Mouse (Mus musculus): Measurements from ENCODE around the gene Ghdc. TPM values are rescaled to one million over a fixed set of nuclear protein-coding genes. Genes with fewer than 3 reads are reported as not detected.

Gene Ghdc
- polyA plus RNA-seq, 1 experiment from 2014 or later, result 8.4 TPM

DNA sequence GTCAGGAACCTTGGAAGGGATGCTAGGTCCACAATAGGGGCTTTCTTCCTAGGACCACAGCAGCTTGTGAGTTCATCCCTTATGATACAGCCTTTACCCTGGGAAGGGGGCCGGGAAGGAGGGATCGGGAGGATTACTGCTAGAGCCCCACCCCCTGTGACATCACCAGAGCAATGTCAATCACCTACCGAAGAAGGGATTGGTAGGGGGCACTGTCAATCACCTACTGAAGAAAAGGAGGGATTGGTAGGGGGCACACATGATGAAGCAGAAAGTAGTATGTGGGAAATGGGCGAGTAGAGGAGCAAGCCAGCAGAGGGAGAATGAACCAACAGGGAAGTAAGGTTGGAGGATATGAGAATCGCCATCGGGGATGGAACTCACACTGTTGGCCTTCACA lies 14.3 kb downstream of the Ghdc start:
- H3K4me1 ChIP-seq (replicated peaks), result peaks cover 25% of the 10 kb centered on the region
- peaks cover 17% of the 10 kb centered on the region for H3K36me3 ChIP-seq
- H3K4me3 ChIP-seq, result no peak overlapping the region
- no peaks in the 10 kb centered on the region for H3K27me3 ChIP-seq
- H3K4me2 ChIP-seq, result no peak overlapping the region
- H3K9ac ChIP-seq, result no peak overlapping the region
- H3K27ac ChIP-seq (replicated peaks), result no peak overlapping the region
- WGBS, result 70% methylated on average over 6 of the region's 6 CpGs
- no peak for ATAC-seq (ENCODE audit: low FRiP score, low read depth)
- no peaks in the 10 kb centered on the region for H3K9me3 ChIP-seq

DNA sequence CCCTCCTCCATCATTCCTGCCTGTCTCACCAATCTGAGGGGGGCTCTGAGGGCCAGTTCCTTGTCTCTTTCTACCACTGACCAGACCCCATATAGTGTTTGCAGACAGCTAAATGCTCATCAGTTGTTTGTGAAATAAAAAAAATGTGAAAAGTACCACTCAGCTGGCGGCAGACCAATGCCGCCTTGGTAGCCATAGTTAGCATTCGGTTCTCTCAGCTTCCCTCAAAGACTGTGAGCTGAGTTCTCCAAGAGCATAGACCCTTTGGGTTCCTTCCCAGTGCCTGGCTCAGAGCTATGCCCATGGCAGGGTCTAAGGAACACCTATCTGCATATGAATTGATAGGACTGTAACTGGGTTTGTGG lies 16.1 kb downstream of the Ghdc start:
- H3K4me2 ChIP-seq, result no peak overlapping the region
- H3K4me3 ChIP-seq, result no peak overlapping the region
- H3K9ac ChIP-seq, result no peak overlapping the region
- 93% methylated on average over 3 of the region's 3 CpGs for WGBS
- no peak for ATAC-seq (ENCODE audit: low FRiP score, low read depth)
- peaks cover 13% of the 10 kb centered on the region; the same call in 1 of the 2 replicates for H3K4me1 ChIP-seq (replicated peaks)
- H3K36me3 ChIP-seq, result peaks cover 25% of the 10 kb centered on the region
- H3K9me3 ChIP-seq, result no peaks in the 10 kb centered on the region
- H3K27ac ChIP-seq (replicated peaks), result no peak overlapping the region
- no peaks in the 10 kb centered on the region for H3K27me3 ChIP-seq

DNA sequence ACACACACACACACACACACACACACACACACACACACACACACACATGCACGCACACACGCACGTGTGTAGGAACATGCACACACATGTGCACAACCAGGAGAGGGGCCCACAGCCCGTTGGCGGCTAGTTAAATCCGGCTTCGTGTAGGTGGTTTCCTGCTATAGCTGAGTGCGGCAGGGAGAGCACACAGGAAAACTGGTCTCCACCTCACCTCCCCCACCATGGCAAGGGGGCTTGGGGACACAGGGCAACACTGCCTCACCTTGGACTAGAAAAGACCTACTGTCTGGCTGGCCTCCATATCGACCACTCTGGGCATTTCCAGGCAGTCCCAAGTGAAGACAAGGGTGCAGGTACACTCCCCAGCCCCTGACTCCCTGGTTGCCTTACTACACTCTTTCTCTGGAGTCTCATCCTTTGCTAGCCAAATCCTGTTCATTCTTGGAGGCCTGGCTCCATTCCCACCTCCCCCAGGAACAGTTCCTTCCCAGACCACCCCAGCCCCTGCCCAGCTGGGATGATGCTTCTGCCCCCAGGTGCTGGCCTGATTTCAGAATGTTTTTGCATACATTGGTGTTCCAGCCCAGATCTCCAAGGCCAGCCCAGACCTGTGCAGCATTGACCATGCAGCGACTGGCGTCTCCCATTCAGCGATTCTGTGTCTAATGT lies 16.6 kb downstream of the Ghdc start:
- Histone ChIP-seq H3K27ac (replicated peaks) (no peak overlapping the region), H3K4me1 (replicated peaks) (peaks cover 7% of the 10 kb centered on the region; the same call in 1 of the 2 replicates), H3K9me3 (no peaks in the 10 kb centered on the region), H3K9ac (no peak overlapping the region), H3K4me2 (no peak overlapping the region), H3K4me3 (no peak overlapping the region), H3K36me3 (peaks cover 25% of the 10 kb centered on the region), H3K27me3 (no peaks in the 10 kb centered on the region)
- WGBS, result 85% methylated on average over 12 of the region's 12 CpGs
- no peak for ATAC-seq (ENCODE audit: low FRiP score, low read depth)

DNA sequence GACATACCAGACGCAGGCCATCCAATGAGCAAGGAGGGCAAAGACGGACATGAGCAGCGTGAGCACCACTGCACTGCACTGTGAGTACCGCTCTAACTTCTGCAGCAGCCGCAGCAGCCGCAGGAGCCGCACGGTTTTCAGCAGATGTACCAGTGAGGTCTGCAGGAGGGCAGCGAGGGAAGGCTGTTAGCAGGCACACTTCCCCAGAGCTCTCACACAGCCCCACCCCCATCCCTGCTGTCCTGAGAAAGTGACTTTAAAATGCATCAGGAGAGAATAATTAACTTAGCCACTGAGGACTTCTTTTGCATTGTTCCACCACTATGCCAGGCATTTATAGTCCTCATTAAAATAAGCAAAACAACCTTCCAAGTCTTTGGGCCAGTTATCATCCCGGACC lies 18.5 kb downstream of the Ghdc start:
- no peak overlapping the region for H3K4me2 ChIP-seq
- H3K4me3 ChIP-seq, result no peak overlapping the region
- ATAC-seq (ENCODE audit: low FRiP score, low read depth), result no peak
- no peak overlapping the region for H3K9ac ChIP-seq
- H3K27ac ChIP-seq (replicated peaks), result no peak overlapping the region
- no peaks in the 10 kb centered on the region for H3K4me1 ChIP-seq (replicated peaks)
- no peaks in the 10 kb centered on the region for H3K9me3 ChIP-seq
- H3K36me3 ChIP-seq, result peaks cover 25% of the 10 kb centered on the region
- no peaks in the 10 kb centered on the region for H3K27me3 ChIP-seq
- WGBS, result 33% methylated on average over 10 of the region's 10 CpGs

DNA sequence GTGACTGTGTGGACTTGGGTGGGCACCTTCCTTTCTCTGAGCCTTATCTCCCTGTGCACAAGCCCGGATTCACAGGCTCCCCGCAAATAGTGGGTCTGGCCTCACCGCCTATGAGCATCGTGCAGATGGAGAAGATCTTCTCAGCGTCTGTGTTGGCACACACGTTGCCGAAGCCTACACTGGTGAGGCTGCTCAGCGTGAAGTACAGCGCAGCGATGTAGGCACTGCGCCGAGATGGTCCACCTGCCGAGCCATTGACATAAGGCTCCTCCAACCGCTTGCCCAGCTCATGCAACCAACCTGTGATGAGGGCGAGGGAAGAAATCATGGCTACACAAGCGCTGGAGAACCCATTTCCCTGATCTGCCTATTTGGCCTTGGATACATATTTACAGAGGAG lies 20.6 kb downstream of the Ghdc start:
- no peak for ATAC-seq (ENCODE audit: low FRiP score, low read depth)
- Histone ChIP-seq H3K4me3 (no peak overlapping the region), H3K9me3 (no peaks in the 10 kb centered on the region), H3K27ac (replicated peaks) (no peak overlapping the region), H3K27me3 (no peaks in the 10 kb centered on the region), H3K36me3 (peaks cover 25% of the 10 kb centered on the region), H3K9ac (no peak overlapping the region), H3K4me1 (replicated peaks) (no peaks in the 10 kb centered on the region), H3K4me2 (no peak overlapping the region)
- WGBS, result 91% methylated on average over 16 of the region's 16 CpGs

DNA sequence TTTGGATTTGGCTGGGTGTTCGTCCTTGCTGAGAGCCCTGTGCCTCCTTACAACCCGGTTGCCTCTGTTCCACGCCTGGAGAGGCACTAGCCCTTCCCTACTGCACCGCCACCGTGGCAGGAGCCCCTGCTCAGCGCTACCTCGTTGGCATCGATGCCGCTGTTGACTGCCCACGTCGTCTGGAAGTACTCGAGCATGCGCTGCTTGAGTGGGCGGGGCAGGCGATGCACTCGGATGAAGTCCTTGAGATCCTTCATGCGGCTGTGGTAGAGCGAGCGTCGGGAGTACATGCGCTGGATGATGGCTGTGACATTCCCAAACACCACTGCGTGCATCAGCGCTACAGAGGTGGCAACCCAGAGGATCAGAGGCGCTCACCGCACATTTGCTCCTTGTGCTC lies 21.3 kb downstream of the Ghdc start:
- Histone ChIP-seq H3K27ac (replicated peaks) (no peak overlapping the region), H3K36me3 (peaks cover 18% of the 10 kb centered on the region), H3K4me1 (replicated peaks) (no peaks in the 10 kb centered on the region), H3K27me3 (no peaks in the 10 kb centered on the region), H3K9me3 (no peaks in the 10 kb centered on the region), H3K9ac (no peak overlapping the region), H3K4me2 (no peak overlapping the region), H3K4me3 (no peak overlapping the region)
- 55% methylated on average over 25 of the region's 25 CpGs for WGBS
- no peak for ATAC-seq (ENCODE audit: low FRiP score, low read depth)

DNA sequence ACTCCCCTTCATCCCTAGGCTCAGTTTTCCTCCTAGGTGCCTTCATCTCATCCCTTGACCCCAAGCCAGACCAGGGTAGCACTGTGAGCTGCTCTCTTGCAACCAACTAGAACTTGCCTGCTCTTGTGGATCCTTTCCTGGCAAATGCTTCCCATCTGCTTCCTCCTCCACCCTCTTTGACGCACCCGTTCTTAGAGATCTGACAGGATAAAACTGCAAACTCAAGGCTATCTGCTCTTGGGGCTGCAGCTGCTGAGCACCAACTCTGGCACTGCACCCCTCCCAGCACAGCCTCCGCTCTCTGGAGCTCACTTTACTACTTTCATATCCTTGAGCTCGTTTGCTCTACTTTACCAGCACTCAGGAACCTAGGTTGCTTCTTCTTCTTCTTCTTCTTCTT lies 22.1 kb downstream of the Ghdc start:
- Histone ChIP-seq H3K9me3 (no peaks in the 10 kb centered on the region), H3K4me2 (no peak overlapping the region), H3K36me3 (peaks cover 16% of the 10 kb centered on the region), H3K27ac (replicated peaks) (no peak overlapping the region), H3K4me1 (replicated peaks) (no peaks in the 10 kb centered on the region), H3K27me3 (no peaks in the 10 kb centered on the region), H3K4me3 (no peak overlapping the region), H3K9ac (no peak overlapping the region)
- ATAC-seq (ENCODE audit: low FRiP score, low read depth), result no peak
- WGBS, result 84% methylated on average over 4 of the region's 4 CpGs

DNA sequence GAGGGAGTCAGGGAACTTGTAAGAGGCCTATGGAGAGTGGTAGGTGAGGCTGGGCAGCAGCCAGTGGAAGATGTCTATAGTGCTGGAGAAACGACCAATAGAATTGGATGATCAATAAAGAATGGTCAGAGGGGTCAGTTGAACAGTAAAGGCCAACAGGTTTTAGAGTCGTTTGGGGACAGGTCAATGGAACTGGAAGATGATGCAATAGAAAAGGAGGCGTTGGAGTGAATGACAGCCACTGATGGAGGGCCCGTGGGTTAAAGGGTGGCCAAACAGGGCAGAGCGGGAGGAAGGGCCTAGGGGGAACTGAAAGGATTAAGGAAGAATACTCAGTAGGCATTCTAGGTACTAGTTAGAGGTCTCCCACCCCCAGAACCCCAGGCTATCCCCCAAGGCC lies 23.6 kb downstream of the Ghdc start:
- no peak for ATAC-seq (ENCODE audit: low FRiP score, low read depth)
- H3K36me3 ChIP-seq, result peaks cover 15% of the 10 kb centered on the region
- no peaks in the 10 kb centered on the region for H3K4me1 ChIP-seq (replicated peaks)
- H3K4me3 ChIP-seq, result no peak overlapping the region
- no peaks in the 10 kb centered on the region for H3K27me3 ChIP-seq
- H3K27ac ChIP-seq (replicated peaks), result no peak overlapping the region
- 78% methylated on average over 5 of the region's 5 CpGs for WGBS
- H3K9ac ChIP-seq, result no peak overlapping the region
- no peak overlapping the region for H3K4me2 ChIP-seq
- H3K9me3 ChIP-seq, result no peaks in the 10 kb centered on the region

DNA sequence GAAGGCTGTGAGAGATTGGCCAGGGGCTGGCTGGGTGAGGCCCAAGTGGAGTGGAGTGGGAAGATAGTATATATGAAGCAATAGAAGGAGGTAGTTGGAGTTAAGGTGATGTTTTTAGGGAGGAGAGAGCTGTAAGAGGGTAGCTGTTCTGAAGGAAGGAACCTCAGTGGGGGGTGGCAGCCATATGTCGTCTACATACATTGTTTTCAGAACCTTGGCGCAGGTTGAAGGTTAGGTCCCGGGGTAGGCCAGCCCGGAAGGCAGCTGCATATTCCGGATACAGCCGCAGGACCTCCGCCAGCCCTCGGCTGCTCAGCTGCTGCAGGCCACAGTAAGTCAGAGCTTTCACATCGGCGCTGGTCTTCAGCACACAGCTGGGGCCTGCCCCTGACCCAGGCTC lies 24.2 kb downstream of the Ghdc start:
- ATAC-seq (ENCODE audit: low FRiP score, low read depth), result no peak
- Histone ChIP-seq H3K4me3 (no peak overlapping the region), H3K4me1 (replicated peaks) (no peaks in the 10 kb centered on the region), H3K9ac (no peak overlapping the region), H3K36me3 (peaks cover 13% of the 10 kb centered on the region), H3K9me3 (no peaks in the 10 kb centered on the region), H3K27ac (replicated peaks) (no peak overlapping the region), H3K27me3 (no peaks in the 10 kb centered on the region), H3K4me2 (no peak overlapping the region)
- 82% methylated on average over 10 of the region's 10 CpGs for WGBS

DNA sequence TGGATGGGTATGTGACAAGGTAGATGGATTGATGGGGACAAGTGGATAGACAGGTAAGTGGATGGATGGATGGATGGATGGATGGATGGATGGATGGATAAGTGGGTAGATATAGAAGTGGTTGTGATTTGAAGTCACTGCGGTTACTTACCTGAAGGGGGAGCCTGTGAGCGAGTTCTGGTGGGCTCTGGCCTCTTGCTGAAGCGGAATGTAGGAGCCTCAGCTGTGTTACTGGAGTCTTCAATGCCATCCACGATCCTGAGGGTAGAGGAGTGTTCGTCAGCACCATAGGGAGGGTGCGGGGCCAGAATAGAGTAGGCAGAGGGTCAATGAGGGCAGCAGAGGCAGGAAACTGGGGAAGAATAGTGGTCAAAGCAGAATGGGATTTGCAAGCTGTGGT lies 25.7 kb downstream of the Ghdc start:
- peak; percentile 44; the same call in 1 of the 2 replicates for ATAC-seq (ENCODE audit: low FRiP score, low read depth)

DNA sequence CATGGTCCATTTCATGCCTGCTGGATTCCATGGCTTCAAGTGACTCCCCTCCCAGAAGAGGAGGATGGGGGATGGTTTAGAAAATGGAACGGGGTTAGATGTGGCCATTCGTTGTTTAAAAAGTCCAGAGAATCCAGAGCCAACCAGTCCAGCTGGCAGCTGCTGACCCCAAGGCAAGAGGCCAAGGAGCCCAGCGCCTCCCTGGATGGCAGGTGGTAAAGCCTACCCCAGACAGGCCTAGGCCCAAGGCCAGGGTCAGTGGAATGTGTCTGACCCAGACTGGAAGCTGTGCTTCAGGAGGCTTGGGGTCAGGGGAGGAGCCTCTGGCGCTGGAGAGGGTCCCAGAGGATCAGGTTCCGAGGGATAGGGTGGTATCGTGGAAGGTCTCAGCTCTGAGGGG lies 29.4 kb downstream of the Ghdc start:
- Histone ChIP-seq H3K9ac (no peak overlapping the region), H3K4me2 (no peak overlapping the region), H3K27ac (replicated peaks) (no peak overlapping the region), H3K4me3 (no peak overlapping the region), H3K9me3 (no peaks in the 10 kb centered on the region), H3K4me1 (replicated peaks) (peaks cover 17% of the 10 kb centered on the region), H3K27me3 (no peaks in the 10 kb centered on the region), H3K36me3 (peaks cover 11% of the 10 kb centered on the region; the same call in 1 of the 2 replicates)
- 79% methylated on average over 6 of the region's 6 CpGs for WGBS
- no peak for ATAC-seq (ENCODE audit: low FRiP score, low read depth)

More for the DNA sequence above, 25.7 kb downstream of the Ghdc start:
- Histone ChIP-seq H3K27ac (replicated peaks) (no peak overlapping the region), H3K36me3 (peaks cover 13% of the 10 kb centered on the region; the same call in 1 of the 2 replicates), H3K9ac (no peak overlapping the region), H3K4me1 (replicated peaks) (no peaks in the 10 kb centered on the region), H3K4me2 (no peak overlapping the region), H3K9me3 (no peaks in the 10 kb centered on the region), H3K27me3 (no peaks in the 10 kb centered on the region), H3K4me3 (no peak overlapping the region)
- WGBS, result 14% methylated on average over 6 of the region's 6 CpGs

DNA sequence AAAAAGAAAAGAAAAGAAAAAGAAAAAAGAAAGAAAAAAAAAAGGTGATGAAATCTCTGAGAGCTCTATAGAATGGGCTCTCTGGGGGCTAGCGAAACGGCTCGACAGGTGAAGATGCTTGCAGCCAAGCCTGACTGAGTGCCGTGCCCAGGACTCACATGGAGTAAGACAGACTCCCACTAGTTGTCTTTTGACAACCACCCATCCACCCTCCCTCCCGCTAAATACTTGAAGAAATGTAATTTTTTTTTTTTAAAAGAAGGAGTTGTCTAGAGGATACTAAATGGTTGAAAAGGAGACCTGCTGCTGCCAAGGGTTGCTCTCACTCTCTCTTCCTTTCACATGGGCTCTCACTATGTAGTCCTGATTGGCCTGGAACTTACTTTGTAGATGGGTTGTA lies 32.0 kb downstream of the Ghdc start:
- no peaks in the 10 kb centered on the region for H3K27me3 ChIP-seq
- H3K36me3 ChIP-seq, result peaks cover 11% of the 10 kb centered on the region; the same call in 1 of the 2 replicates
- peak overlapping the region; percentile 49; the same call in 1 of the 2 replicates for H3K9ac ChIP-seq
- H3K4me3 ChIP-seq, result peak overlapping the region; percentile 88
- WGBS, result 16% methylated on average over 5 of the region's 5 CpGs
- H3K4me2 ChIP-seq, result peak overlapping the region; percentile 62
- no peak for ATAC-seq (ENCODE audit: low FRiP score, low read depth)
- H3K27ac ChIP-seq (replicated peaks), result peak overlapping the region; percentile 88
- peaks cover 24% of the 10 kb centered on the region for H3K4me1 ChIP-seq (replicated peaks)
- no peaks in the 10 kb centered on the region for H3K9me3 ChIP-seq

DNA sequence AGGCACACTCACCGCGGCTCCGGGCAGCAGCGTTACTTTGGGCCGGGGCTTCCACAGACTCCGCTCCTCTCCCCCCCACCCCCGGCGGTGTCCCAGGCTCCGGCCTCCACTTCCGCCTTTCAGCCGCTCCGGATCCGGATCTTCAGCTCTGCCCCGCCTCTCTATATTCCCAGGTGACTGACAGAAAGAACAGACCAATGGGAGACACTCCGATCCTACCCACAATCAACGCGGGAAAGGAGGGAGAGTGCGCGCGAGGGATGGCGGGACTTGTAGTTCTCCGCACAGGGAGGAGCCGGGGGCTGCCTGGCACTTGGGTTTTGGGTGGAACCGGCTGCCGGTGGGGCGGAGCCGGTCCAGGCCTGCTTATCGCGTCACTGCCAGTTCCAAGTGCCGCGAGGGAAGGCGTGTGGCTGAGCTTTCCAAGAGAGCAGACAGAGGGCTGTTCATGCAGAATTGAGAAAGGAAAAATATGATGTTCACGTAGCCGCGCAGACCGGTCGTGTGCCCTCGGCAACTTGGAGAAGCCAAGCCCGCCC lies 32.6 kb downstream of the Ghdc start, which contains the start of gene Rab5c:
Gene Rab5c, minus strand, starts transcription at position 150 of the 539 bp plus-strand sequence.
- 0% methylated on average over 38 of the region's 39 CpGs for WGBS
- Histone ChIP-seq H3K9ac (peak within 1 kb of the TSS; percentile 82), H3K27me3 (no peaks in the 10 kb centered on the region), H3K4me3 (peak within 1 kb of the TSS; percentile 88), H3K4me1 (replicated peaks) (peaks cover 24% of the 10 kb centered on the region), H3K27ac (replicated peaks) (peak within 1 kb of the TSS; percentile 88), H3K36me3 (peaks cover 12% of the 10 kb centered on the region; the same call in 1 of the 2 replicates), H3K9me3 (no peaks in the 10 kb centered on the region), H3K4me2 (peak within 1 kb of the TSS; percentile 89)
- peak; percentile 99 for ATAC-seq (ENCODE audit: low FRiP score, low read depth)

Data from hindbrain, embryonic 15.5 days (tissue).